Mouse (Mus musculus): ENCODE results near the gene Plekhb2. TPM values are rescaled to one million over a fixed set of nuclear protein-coding genes. Genes with fewer than 3 reads are reported as not detected.

Plekhb2 gene
- polyA plus RNA-seq (2016; fragmentation: Nextera tagmentation; extraction: Ambion mirVana), result 61.9 and 62.3 TPM in 2 replicates

GRCm38 (mm10) chr1:34849745-34850342 is at the start of gene Plekhb2:
Gene Plekhb2 (plus strand): TSS chr1:34849976.
- H3K4me2 ChIP-seq (replicated peaks), result peak within 1 kb of the TSS; percentile 82
- no peaks in the 10 kb centered on the region for H3K9me3 ChIP-seq
- peak; percentile 86 for ATAC-seq (ENCODE audit: low FRiP score, low read depth)
- 0% methylated on average over 39 of the region's 40 CpGs for whole genome bisulfite sequencing
- peak within 1 kb of the TSS; percentile 79 for H3K4me3 ChIP-seq
- no peaks in the 10 kb centered on the region for H3K27me3 ChIP-seq (replicated peaks)
- peak within 1 kb of the TSS; percentile 90 for H3K9ac ChIP-seq
- H3K4me1 ChIP-seq, result peaks cover 20% of the 10 kb centered on the region
- no peak within 1 kb of the TSS for H3K27ac ChIP-seq
- H3K36me3 ChIP-seq, result no peaks in the 10 kb centered on the region

- H3K4me1 ChIP-seq, result peaks cover 47% of the 10 kb centered on the region
- no peaks in the 10 kb centered on the region for H3K9me3 ChIP-seq
- peak overlapping the region; percentile 90 for H3K4me2 ChIP-seq (replicated peaks)
- peak overlapping the region; percentile 67 for H3K4me3 ChIP-seq
- H3K9ac ChIP-seq, result peak overlapping the region; percentile 78
- under 1% methylated on average over 47 of the region's 47 CpGs for WGBS
- H3K36me3 ChIP-seq, result peaks cover 6% of the 10 kb centered on the region; the same call in 1 of the 2 replicates
- H3K27ac ChIP-seq, result peak overlapping the region; percentile 47; the same call in 1 of the 2 replicates
- ATAC-seq (ENCODE audit: low FRiP score, low read depth), result peak; percentile 85
- no peaks in the 10 kb centered on the region for H3K27me3 ChIP-seq (replicated peaks)
These were observed 48.0 kb upstream of the Plekhb2 start for GRCm38 (mm10) chr1:34801616-34802289.

GRCm38 (mm10) chr1:34802290-34802642 is 47.5 kb upstream of the Plekhb2 start:
- H3K4me1 ChIP-seq, result peaks cover 47% of the 10 kb centered on the region
- WGBS, result 30% methylated on average over 7 of the region's 7 CpGs
- no peaks in the 10 kb centered on the region for H3K27me3 ChIP-seq (replicated peaks)
- H3K27ac ChIP-seq, result 0 out of 2 replicates have a peak overlapping the region, but pooled peaks have one; percentile 47
- H3K36me3 ChIP-seq, result peaks cover 6% of the 10 kb centered on the region; the same call in 1 of the 2 replicates
- peak overlapping the region; percentile 78 for H3K9ac ChIP-seq
- peak; percentile 12 for ATAC-seq (ENCODE audit: low FRiP score, low read depth)
- H3K4me2 ChIP-seq (replicated peaks), result peak overlapping the region; percentile 90
- H3K9me3 ChIP-seq, result no peaks in the 10 kb centered on the region
- peak overlapping the region; percentile 67 for H3K4me3 ChIP-seq

- Histone ChIP-seq H3K27ac (no peak overlapping the region), H3K9me3 (no peaks in the 10 kb centered on the region), H3K27me3 (replicated peaks) (no peaks in the 10 kb centered on the region), H3K4me2 (replicated peaks) (no peak overlapping the region), H3K4me1 (peaks cover 47% of the 10 kb centered on the region), H3K36me3 (peaks cover 18% of the 10 kb centered on the region), H3K4me3 (no peak overlapping the region), H3K9ac (no peak overlapping the region)
- no peak for ATAC-seq (ENCODE audit: low FRiP score, low read depth)
- 75% methylated on average over 7 of the region's 7 CpGs for WGBS
These were observed 44.9 kb upstream of the Plekhb2 start for GRCm38 (mm10) chr1:34804863-34805262.

GRCm38 (mm10) chr1:34805931-34806520 is 43.8 kb upstream of the Plekhb2 start:
- Histone ChIP-seq H3K27ac (no peak overlapping the region), H3K4me1 (peaks cover 44% of the 10 kb centered on the region), H3K4me3 (no peak overlapping the region), H3K4me2 (replicated peaks) (0 out of 2 replicates have a peak overlapping the region, but pooled peaks have one; percentile 14), H3K9me3 (no peaks in the 10 kb centered on the region), H3K9ac (no peak overlapping the region), H3K36me3 (peaks cover 30% of the 10 kb centered on the region), H3K27me3 (replicated peaks) (no peaks in the 10 kb centered on the region)
- ATAC-seq (ENCODE audit: low FRiP score, low read depth), result no peak
- WGBS, result 20% methylated on average over 35 of the region's 35 CpGs

GRCm38 (mm10) chr1:34808445-34808844 is 41.3 kb upstream of the Plekhb2 start:
- ATAC-seq (ENCODE audit: low FRiP score, low read depth), result no peak
- no peaks in the 10 kb centered on the region for H3K27me3 ChIP-seq (replicated peaks)
- H3K36me3 ChIP-seq, result peaks cover 52% of the 10 kb centered on the region
- H3K4me2 ChIP-seq (replicated peaks), result no peak overlapping the region
- H3K4me3 ChIP-seq, result no peak overlapping the region
- WGBS, result 92% methylated on average over 8 of the region's 8 CpGs
- H3K4me1 ChIP-seq, result peaks cover 25% of the 10 kb centered on the region; the same call in 1 of the 2 replicates
- no peak overlapping the region for H3K27ac ChIP-seq
- no peak overlapping the region for H3K9ac ChIP-seq
- no peaks in the 10 kb centered on the region for H3K9me3 ChIP-seq

- Histone ChIP-seq H3K9ac (no peak overlapping the region), H3K36me3 (peaks cover 64% of the 10 kb centered on the region), H3K9me3 (no peaks in the 10 kb centered on the region), H3K27me3 (replicated peaks) (no peaks in the 10 kb centered on the region), H3K4me3 (no peak overlapping the region), H3K4me1 (peaks cover 12% of the 10 kb centered on the region; the same call in 1 of the 2 replicates), H3K27ac (no peak overlapping the region), H3K4me2 (replicated peaks) (no peak overlapping the region)
- no peak for ATAC-seq (ENCODE audit: low FRiP score, low read depth)
- WGBS, result 91% methylated on average over 11 of the region's 11 CpGs
These were observed 39.5 kb upstream of the Plekhb2 start for GRCm38 (mm10) chr1:34810293-34810692.

- WGBS, result 90% methylated on average over 6 of the region's 6 CpGs
- peaks cover 5% of the 10 kb centered on the region; the same call in 1 of the 2 replicates for H3K4me1 ChIP-seq
- no peak overlapping the region for H3K4me3 ChIP-seq
- no peak for ATAC-seq (ENCODE audit: low FRiP score, low read depth)
- H3K9me3 ChIP-seq, result no peaks in the 10 kb centered on the region
- no peak overlapping the region for H3K9ac ChIP-seq
- peaks cover 71% of the 10 kb centered on the region for H3K36me3 ChIP-seq
- no peak overlapping the region for H3K4me2 ChIP-seq (replicated peaks)
- H3K27me3 ChIP-seq (replicated peaks), result no peaks in the 10 kb centered on the region
- H3K27ac ChIP-seq, result no peak overlapping the region
These were observed 38.7 kb upstream of the Plekhb2 start for GRCm38 (mm10) chr1:34811035-34811434.

GRCm38 (mm10) chr1:34811581-34811980 is 38.2 kb upstream of the Plekhb2 start:
- Histone ChIP-seq H3K4me3 (no peak overlapping the region), H3K4me1 (no peaks in the 10 kb centered on the region), H3K27ac (no peak overlapping the region), H3K27me3 (replicated peaks) (no peaks in the 10 kb centered on the region), H3K4me2 (replicated peaks) (no peak overlapping the region), H3K36me3 (peaks cover 76% of the 10 kb centered on the region), H3K9ac (no peak overlapping the region), H3K9me3 (no peaks in the 10 kb centered on the region)
- 78% methylated on average over 6 of the region's 6 CpGs for WGBS
- ATAC-seq (ENCODE audit: low FRiP score, low read depth), result no peak

GRCm38 (mm10) chr1:34812407-34813247 is 37.1 kb upstream of the Plekhb2 start:
- WGBS, result 94% methylated on average over 13 of the region's 13 CpGs
- ATAC-seq (ENCODE audit: low FRiP score, low read depth), result no peak
- Histone ChIP-seq H3K9ac (no peak overlapping the region), H3K4me1 (no peaks in the 10 kb centered on the region), H3K4me2 (replicated peaks) (no peak overlapping the region), H3K27me3 (replicated peaks) (no peaks in the 10 kb centered on the region), H3K9me3 (no peaks in the 10 kb centered on the region), H3K36me3 (peaks cover 86% of the 10 kb centered on the region), H3K27ac (no peak overlapping the region), H3K4me3 (no peak overlapping the region)

GRCm38 (mm10) chr1:34815843-34816242 is 33.9 kb upstream of the Plekhb2 start:
- WGBS, result 85% methylated on average over 6 of the region's 6 CpGs
- Histone ChIP-seq H3K4me3 (no peak overlapping the region), H3K27me3 (replicated peaks) (no peaks in the 10 kb centered on the region), H3K27ac (no peak overlapping the region), H3K4me2 (replicated peaks) (no peak overlapping the region), H3K4me1 (no peaks in the 10 kb centered on the region), H3K9ac (no peak overlapping the region), H3K9me3 (no peaks in the 10 kb centered on the region), H3K36me3 (peaks cover 93% of the 10 kb centered on the region)
- ATAC-seq (ENCODE audit: low FRiP score, low read depth), result no peak
